Mouse (Mus musculus) adrenal gland, postnatal 4 days (tissue): ENCODE results near the gene Hmbs. TPM values are rescaled to one million over a fixed set of nuclear protein-coding genes. Genes with fewer than 3 reads are reported as not detected.

Experiments
- DNase-seq, 2 experiments: peaks; one replicate each; pipeline ENCODE4 v3.0.0; 2021 to 2022; ENCODE audit warnings: low spot score in 2 of 2, mixed read lengths in 2 of 2
- microRNA-seq: library from miRNA; unstranded; fragments of <30 nt; microRNA quantifications from one replicate; pipeline ENCODE4 v1.2.0, GENCODE M21; 2021
- total RNA-seq, 2 experiments: library from RNA; stranded (reverse); gene quantifications; 2 replicates each; pipeline ENCODE4 v1.2.3; 2021

The Hmbs gene
- total RNA-seq, 2 experiments from 2014 or later: 118 to 136 TPM

DNA sequence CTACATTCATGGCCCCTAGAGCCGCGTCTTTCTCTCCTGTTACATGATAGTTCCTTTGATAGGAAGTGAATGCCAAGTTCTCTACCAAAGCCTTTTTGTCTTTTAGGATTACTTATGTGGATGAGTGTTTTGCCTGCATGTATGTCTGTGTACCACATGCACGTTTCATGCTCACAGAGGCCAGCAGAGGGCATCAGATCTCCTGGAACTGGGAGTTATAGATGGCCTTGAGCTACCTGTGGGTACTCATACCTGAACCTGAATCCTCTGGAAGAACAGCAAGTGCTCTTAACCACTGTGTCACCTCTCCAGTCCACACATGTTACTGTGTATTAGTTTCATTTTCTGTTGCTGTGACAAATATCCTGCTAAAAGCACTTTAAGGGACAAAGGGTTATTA, 51.5 kb downstream of the Hmbs start:
- no peak for DNase-seq

DNA sequence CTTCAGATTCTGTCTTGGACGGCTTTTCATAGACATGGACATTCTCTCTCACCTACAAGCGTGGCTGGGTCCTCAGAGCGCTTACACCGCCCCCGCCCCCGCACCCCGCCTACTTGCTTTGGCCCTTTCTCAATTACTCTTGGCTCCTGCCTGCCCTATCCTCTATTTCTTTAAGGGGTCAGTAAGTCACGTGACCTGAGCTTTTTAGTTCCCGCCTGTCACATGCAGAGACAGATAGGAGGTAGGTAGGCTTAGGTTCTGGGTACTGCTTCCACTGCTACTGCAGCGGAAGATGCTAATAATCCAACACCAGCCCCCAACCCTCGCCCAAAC, 55.1 kb downstream of the Hmbs start:
- DNase-seq: no peak

DNA sequence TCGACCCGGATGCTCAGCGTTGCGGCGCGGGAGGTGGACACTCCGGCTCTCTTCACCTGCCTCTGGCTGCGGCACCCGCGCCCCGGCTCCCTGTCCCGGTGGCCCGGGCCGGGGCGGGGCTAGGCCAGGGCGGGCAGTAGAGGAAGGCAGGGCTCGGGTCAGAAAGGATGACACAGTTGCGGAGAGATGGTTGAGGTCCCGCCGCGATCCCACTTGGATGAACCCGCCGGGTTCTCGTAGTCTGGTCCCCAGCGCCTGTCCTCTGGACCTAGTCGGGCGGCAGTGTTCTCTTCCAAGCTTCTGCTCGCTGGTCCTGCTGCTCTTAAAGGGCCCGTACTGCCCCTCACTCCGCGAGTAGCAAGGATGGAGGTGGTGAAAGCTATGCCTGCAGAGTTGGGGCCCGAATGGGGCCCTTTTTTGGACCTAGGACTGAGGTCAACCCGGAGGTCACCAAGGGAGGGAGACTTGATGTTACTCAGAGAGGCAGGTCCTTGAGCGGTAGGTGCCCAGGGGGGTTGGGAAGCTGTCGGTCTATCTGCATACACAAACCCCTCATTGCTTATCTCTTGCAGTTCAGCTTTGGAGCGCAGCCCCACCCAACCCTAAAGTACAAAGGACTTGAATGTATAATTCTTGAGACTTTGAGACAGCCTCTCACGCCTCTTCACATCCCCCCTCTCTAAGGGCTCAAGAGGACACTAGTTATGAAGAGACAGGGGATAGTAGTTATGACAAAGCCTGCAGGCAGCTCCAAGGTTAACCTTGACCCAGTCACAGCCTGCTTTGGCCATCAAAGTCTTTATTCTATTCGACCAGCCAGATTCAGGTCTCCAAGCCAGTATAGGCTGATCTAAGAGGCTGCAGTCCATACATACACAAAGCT, 55.7 kb downstream of the Hmbs start, which contains the start of gene Abcg4:
Gene Abcg4, minus strand, starts transcription at position 540 of the 883 bp plus-strand sequence.
- no peak for DNase-seq

DNA sequence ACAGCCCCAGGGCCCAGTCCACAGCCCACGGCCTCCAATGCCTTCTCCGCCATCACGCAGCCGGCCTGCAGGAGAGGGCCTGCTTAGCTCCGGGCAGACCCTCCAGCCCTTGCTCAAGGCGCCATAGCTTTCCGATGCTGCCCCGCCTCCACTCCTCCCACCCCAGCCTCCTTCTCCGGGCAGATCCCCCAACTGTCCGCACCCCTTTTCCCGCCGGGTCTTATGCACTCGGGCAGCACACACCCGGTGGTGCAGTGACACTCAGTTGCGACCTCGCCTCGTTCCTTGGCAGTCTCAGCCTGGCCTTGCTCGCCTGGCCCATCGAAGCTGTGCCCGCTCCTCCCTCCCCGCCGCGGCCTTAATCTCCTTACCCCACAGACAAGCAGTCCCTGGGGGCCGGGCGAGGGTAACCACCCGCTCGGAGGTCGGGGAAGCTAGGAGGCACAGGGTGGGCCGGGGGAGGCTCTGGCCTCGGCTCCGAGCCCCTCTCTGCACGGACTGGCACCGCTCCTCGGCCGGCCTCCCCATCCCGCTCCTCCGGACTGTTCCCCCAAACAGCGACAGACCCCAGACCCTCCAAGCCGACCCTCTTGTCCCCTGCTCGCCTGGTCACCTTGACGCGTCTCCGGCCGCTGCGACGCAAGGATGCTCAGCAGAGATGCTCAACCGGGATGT, 56.5 kb downstream of the Hmbs start:
- DNase-seq: no peak

DNA sequence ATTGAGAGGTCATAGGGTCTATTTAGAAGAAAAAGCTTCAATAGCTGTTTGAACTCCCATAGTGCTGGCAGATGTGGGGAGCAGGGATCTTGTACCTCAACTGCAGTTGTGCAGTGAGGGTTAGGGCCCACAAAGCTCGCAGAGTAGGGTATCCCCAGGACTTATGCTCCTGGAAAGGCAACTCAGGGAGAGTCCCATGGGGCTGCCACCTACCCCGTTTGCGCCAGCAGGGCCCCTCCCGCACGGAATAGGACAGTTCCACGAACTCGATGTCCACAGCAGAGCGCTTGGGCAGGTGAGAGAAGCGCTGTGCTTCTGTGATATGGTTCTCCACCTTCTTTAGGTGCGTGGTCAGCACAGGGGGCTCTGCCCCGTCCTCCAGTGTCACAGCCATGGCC, 57.0 kb downstream of the Hmbs start:
- DNase-seq: no peak

Small RNAs within 50 kb of the gene (microRNA-seq; reads per million reads assigned to microRNA genes)
- not detected for gene Gm44335

Other genes with a start within 250 kb of the Hmbs start
- under 1 TPM in 1 of 2 experiments, not detected in 1; 0.17 TPM for gene Mfrp, start 242.5 kb downstream of the Hmbs start, total RNA-seq
- gene C1qtnf5, start 237.0 kb downstream of the Hmbs start, total RNA-seq: 10 to 100 TPM in 1 of 2 experiments, 1 to 10 TPM in 1; 9.7 to 17.4 TPM
- gene Gm49380, start 230.7 kb downstream of the Hmbs start, total RNA-seq: under 1 TPM; 0.11 to 0.51 TPM
- 10 to 100 TPM; 42.5 to 45.8 TPM for gene Rnf26, start 230.7 kb downstream of the Hmbs start, total RNA-seq
- 10 to 100 TPM; 92.8 to 97.0 TPM for gene Mcam, start 209.8 kb downstream of the Hmbs start, total RNA-seq
- 10 to 100 TPM; 34.9 to 41.3 TPM for gene Cbl, start 110.2 kb downstream of the Hmbs start, total RNA-seq
- 1 to 10 TPM; 3.4 to 4.6 TPM for gene Ccdc153, start 103.6 kb downstream of the Hmbs start, total RNA-seq
- 1 to 10 TPM in 1 of 2 experiments, under 1 TPM in 1; 0.82 to 2.9 TPM for gene Pdzd3, start 92.8 kb downstream of the Hmbs start, total RNA-seq
- gene Nlrx1, start 75.6 kb downstream of the Hmbs start, total RNA-seq: 10 to 100 TPM; 31.8 to 35.5 TPM
- 10 to 100 TPM; 38.1 to 57.0 TPM for gene Abcg4, start 55.6 kb downstream of the Hmbs start, total RNA-seq
- gene Hinfp, start 38.6 kb downstream of the Hmbs start, total RNA-seq: 10 to 100 TPM; 33.4 to 34.5 TPM
- 10 to 100 TPM; 28.9 to 31.8 TPM for gene C2cd2l, start 23.9 kb downstream of the Hmbs start, total RNA-seq
- gene Dpagt1, start 18.2 kb downstream of the Hmbs start, total RNA-seq: 10 to 100 TPM; 32.3 to 36.2 TPM
- 100 to 1,000 TPM; 146 to 165 TPM for gene H2afx, start 9.5 kb downstream of the Hmbs start, total RNA-seq
- 10 to 100 TPM; 65.2 to 73.1 TPM for gene Vps11, start 17.4 kb upstream of the Hmbs start, total RNA-seq
- 100 to 1,000 TPM; 125 to 126 TPM for gene Hyou1, start 35.3 kb upstream of the Hmbs start, total RNA-seq
- 10 to 100 TPM; 36.0 to 37.4 TPM for gene Slc37a4, start 52.6 kb upstream of the Hmbs start, total RNA-seq
- gene Rps25, start 62.9 kb upstream of the Hmbs start, total RNA-seq: 1,000 to 10,000 TPM; 1,559 to 1,677 TPM
- 10 to 100 TPM; 70.5 to 75.0 TPM for gene Trappc4, start 63.4 kb upstream of the Hmbs start, total RNA-seq
- 10 to 100 TPM; 31.9 to 35.4 TPM for gene Ccdc84, start 74.3 kb upstream of the Hmbs start, total RNA-seq
- not detected for gene Foxr1, start 96.9 kb upstream of the Hmbs start, total RNA-seq
- gene Upk2, start 110.7 kb upstream of the Hmbs start, total RNA-seq: not detected
- 10 to 100 TPM; 86.4 to 97.9 TPM for gene Bcl9l, start 138.6 kb upstream of the Hmbs start, total RNA-seq
- gene Cxcr5, start 217.6 kb upstream of the Hmbs start, total RNA-seq: under 1 TPM in 1 of 2 experiments, not detected in 1; 0.23 TPM